Comparison of ENCODE assay signal across 8 mouse cellular contexts in genomic region chr11:83191134-83191893, GRCm38 (mm10). TPM values are rescaled to one million over a fixed set of nuclear protein-coding genes. Genes with fewer than 3 reads are reported as not detected.
DNase-seq lines count a peak whose midpoint lies in the region; ATAC-seq lines count a peak whose summit lies in the region.

TSS of gene Slfn3 (plus strand) at chr11:83191330.

- peak; percentile 2 for DNase-seq in cerebellum, adult 9-11 months
- no peak for DNase-seq in cerebellum, adult 11 months
- DNase-seq in adrenal gland, adult 18-20 months (ENCODE audit: low spot score in 2 of 2), result peak; percentile 7 to 24
- DNase-seq in heart, adult 8-10 months (ENCODE audit: low spot score), result peak; percentile 57
- peak; percentile 60 for DNase-seq in kidney, postnatal 14 days
- no peak for DNase-seq in adipocyte (ENCODE audit: low spot score)
- no peak for DNase-seq in neural tube, embryonic 10.5 days (ENCODE audit: extremely low spot score, low spot score)

- peak; percentile 74 for ATAC-seq in megakaryocyte progenitor cell, adult 5-6 weeks (replicated peaks; ENCODE audit: poor library complexity)

RNA-seq across cellular contexts. Expression of gene Slfn3, which starts in this region (rescaled TPM):
- 1 to 10 TPM; 3.9 to 4.6 TPM for total RNA-seq in adrenal gland, adult 18-20 months (2021)
- total RNA-seq in heart, adult 8-10 months (2022), result 1 to 10 TPM; 1.9 to 2.8 (median 2.2) TPM
- total RNA-seq in megakaryocyte progenitor cell, adult 5-6 weeks (2015), result 21.3 and 22.2 TPM in 2 replicates
- 26.4 and 30.4 TPM in 2 replicates for total RNA-seq in megakaryocyte progenitor cell, adult 5-6 weeks (2017)

Comparison
In these comparisons a context has a peak if more than half of its experiments do, and no peak if none do; other contexts are left out.
1. DNase-seq: peak in cerebellum, adult 9-11 months (single experiment), adrenal gland, adult 18-20 months (2 of 2), heart, adult 8-10 months (single experiment) and kidney, postnatal 14 days (single experiment); none in cerebellum, adult 11 months (single experiment), adipocyte (single experiment) and neural tube, embryonic 10.5 days (single experiment).